Mouse (Mus musculus) myocyte (in vitro differentiated cells): Measurements from ENCODE around the gene Abcc1. TPM values are rescaled to one million over a fixed set of nuclear protein-coding genes. Genes with fewer than 3 reads are reported as not detected.

Experiments
- H3K27me3 ChIP-seq: one replicate; pipeline ENCODE4 v1.6.1; 2011; ENCODE audit not compliant: control insufficient read depth, insufficient read depth, insufficient read length
- H3K36me3 ChIP-seq: one replicate; pipeline ENCODE4 v1.6.1; 2011; ENCODE audit not compliant: control insufficient read depth, insufficient read depth
- H3K4me2 ChIP-seq: one replicate; pipeline ENCODE4 v1.6.1; 2011; ENCODE audit warnings: low read depth, control low read depth
- H3K4me3 ChIP-seq: one replicate; pipeline ENCODE4 v1.5.1; 2011; ENCODE audit warnings: mild to moderate bottlenecking, control low read depth, moderate library complexity
- H3K79me2 ChIP-seq: one replicate; pipeline ENCODE4 v1.6.1; 2011; ENCODE audit not compliant: control insufficient read depth, insufficient read depth
- H3ac ChIP-seq: one replicate; pipeline ENCODE4 v1.6.1; 2011; ENCODE audit not compliant: control insufficient read depth, insufficient read length
- CEBPB ChIP-seq: IDR thresholded peaks from 2 replicates; pipeline ENCODE4 v1.6.1; 2011; ENCODE audit warnings: mild to moderate bottlenecking, moderate library complexity; ENCODE audit not compliant: poor library complexity, insufficient read depth, severe bottlenecking
- E2F4 ChIP-seq: IDR thresholded peaks from one replicate; pipeline ENCODE4 v1.6.1; 2011; ENCODE audit warnings: mild to moderate bottlenecking, control low read depth, moderate library complexity; ENCODE audit not compliant: insufficient read depth
- MAX ChIP-seq: IDR thresholded peaks from one replicate; pipeline ENCODE4 v1.6.1; 2011; ENCODE audit warnings: low read depth, mild to moderate bottlenecking, control low read depth
- MYOD1 ChIP-seq, 3 experiments: IDR thresholded peaks; one replicate each; pipeline ENCODE4 v1.6.1; 2011; ENCODE audit warnings: control low read depth in 2 of 3, low read depth in 2 of 3, mild to moderate bottlenecking in 2 of 3, moderate library complexity in 1 of 3; ENCODE audit not compliant: insufficient read length in 2 of 3, control insufficient read depth in 1 of 3
- MYOG ChIP-seq, 3 experiments: IDR thresholded peaks; one replicate each; pipeline ENCODE4 v1.6.1; 2011; ENCODE audit warnings: control low read depth in 2 of 3, low read depth in 2 of 3, mild to moderate bottlenecking in 2 of 3; ENCODE audit not compliant: insufficient read length in 2 of 3, control insufficient read depth in 1 of 3, insufficient read depth in 1 of 3
- POLR2A ChIP-seq: IDR thresholded peaks from one replicate; pipeline ENCODE4 v1.6.1; 2011; ENCODE audit warnings: low read depth, mild to moderate bottlenecking, control low read depth, moderate library complexity; ENCODE audit not compliant: insufficient read length
- POLR2AphosphoS2 ChIP-seq: IDR thresholded peaks from one replicate; pipeline ENCODE4 v1.6.1; 2011; ENCODE audit warnings: low read depth, control low read depth; ENCODE audit not compliant: insufficient read length
- REST ChIP-seq: IDR thresholded peaks from one replicate; pipeline ENCODE4 v1.6.1; 2011; ENCODE audit warnings: mild to moderate bottlenecking, control low read depth, moderate library complexity; ENCODE audit not compliant: insufficient read depth, insufficient read length
- SRF ChIP-seq: IDR thresholded peaks from one replicate; pipeline ENCODE4 v1.6.1; 2011; ENCODE audit warnings: low read depth; ENCODE audit not compliant: control insufficient read depth, insufficient read length
- TCF12 ChIP-seq: IDR thresholded peaks from one replicate; pipeline ENCODE4 v1.6.1; 2011; ENCODE audit warnings: mild to moderate bottlenecking, control low read depth; ENCODE audit not compliant: poor library complexity, insufficient read depth, severe bottlenecking
- TCF3 ChIP-seq: IDR thresholded peaks from one replicate; pipeline ENCODE4 v1.6.1; 2011; ENCODE audit warnings: low read depth, control low read depth; ENCODE audit not compliant: insufficient read length
- USF1 ChIP-seq: IDR thresholded peaks from one replicate; pipeline ENCODE4 v1.6.1; 2011; ENCODE audit warnings: low read depth, mild to moderate bottlenecking, control low read depth, moderate library complexity
- polyA plus RNA-seq: library from polyadenylated mRNA; unstranded; fragments of >200 nt; fragmentation: generic; extraction: Trizol; gene quantifications from one replicate; pipeline ENCODE4 v1.2.1, GENCODE M21; 2012; ENCODE audit warnings: missing spikeins

Gene Abcc1
- polyA plus RNA-seq, 1 experiment, result 23.0 TPM

DNA sequence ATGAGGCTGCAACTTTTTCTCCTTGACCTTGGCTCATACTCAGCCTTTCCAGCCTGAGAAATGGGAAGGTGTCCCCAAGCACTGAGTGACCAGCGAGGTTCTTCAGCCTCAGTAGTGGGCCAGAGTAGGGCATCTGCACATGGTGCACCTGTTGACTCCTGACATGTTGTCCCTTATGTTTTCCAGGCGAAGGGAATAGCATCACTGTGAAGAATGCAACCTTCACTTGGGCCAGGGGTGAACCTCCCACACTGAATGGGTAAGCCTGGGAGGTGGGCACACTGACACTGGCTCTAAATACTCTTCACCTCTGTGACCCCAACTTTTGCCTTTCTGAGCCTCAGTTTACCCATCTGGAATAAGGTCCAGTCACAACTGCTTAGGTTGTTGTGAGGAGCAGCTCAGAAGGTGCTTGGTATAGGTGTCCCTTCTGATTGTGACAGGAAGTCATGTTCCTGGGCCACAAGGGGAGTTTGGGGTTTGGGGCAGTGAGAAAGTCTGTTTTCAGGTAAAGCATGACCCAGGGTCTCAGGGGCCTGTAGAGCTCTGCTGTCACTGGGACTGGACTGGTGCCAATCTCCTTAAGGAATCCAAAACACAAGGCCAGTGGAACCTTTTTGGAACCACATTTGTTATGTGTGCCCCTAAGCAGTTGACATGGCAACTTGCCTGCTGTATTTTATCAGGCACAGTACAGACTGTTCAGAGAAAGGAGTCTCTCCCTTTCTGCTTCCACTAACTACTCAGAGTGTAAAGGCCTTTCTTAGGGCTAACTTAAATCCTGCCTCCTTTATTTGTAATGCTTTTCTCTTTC, 78.7 kb downstream of the Abcc1 start:
- no peak overlapping the region for H3K4me3 ChIP-seq
- no peaks in the 10 kb centered on the region for H3K27me3 ChIP-seq
- H3K4me2 ChIP-seq, result no peak overlapping the region
- no peaks in the 10 kb centered on the region for H3K79me2 ChIP-seq
- no peak for TF ChIP-seq POLR2AphosphoS2
- no peak for TF ChIP-seq MYOD1 (IDR thresholded peaks at IDR 0.05; ENCODE audit: control insufficient read depth in 1 of 3, insufficient read length in 2 of 3, low read depth in 2 of 3)
- no peak for TF ChIP-seq TCF3
- TF ChIP-seq CEBPB, result no peak
- no peak for TF ChIP-seq USF1
- no peak for TF ChIP-seq E2F4
- TF ChIP-seq SRF, result no peak
- TF ChIP-seq TCF12, result no peak
- TF ChIP-seq MAX, result no peak
- no peak for TF ChIP-seq MYOG (IDR thresholded peaks at IDR 0.05; ENCODE audit: control insufficient read depth in 1 of 3, insufficient read depth in 1 of 3, insufficient read length in 2 of 3, low read depth in 2 of 3)
- TF ChIP-seq REST, result no peak
- TF ChIP-seq POLR2A, result no peak
- H3K36me3 ChIP-seq, result peaks cover 12% of the 10 kb centered on the region
- H3ac ChIP-seq, result no peak overlapping the region

DNA sequence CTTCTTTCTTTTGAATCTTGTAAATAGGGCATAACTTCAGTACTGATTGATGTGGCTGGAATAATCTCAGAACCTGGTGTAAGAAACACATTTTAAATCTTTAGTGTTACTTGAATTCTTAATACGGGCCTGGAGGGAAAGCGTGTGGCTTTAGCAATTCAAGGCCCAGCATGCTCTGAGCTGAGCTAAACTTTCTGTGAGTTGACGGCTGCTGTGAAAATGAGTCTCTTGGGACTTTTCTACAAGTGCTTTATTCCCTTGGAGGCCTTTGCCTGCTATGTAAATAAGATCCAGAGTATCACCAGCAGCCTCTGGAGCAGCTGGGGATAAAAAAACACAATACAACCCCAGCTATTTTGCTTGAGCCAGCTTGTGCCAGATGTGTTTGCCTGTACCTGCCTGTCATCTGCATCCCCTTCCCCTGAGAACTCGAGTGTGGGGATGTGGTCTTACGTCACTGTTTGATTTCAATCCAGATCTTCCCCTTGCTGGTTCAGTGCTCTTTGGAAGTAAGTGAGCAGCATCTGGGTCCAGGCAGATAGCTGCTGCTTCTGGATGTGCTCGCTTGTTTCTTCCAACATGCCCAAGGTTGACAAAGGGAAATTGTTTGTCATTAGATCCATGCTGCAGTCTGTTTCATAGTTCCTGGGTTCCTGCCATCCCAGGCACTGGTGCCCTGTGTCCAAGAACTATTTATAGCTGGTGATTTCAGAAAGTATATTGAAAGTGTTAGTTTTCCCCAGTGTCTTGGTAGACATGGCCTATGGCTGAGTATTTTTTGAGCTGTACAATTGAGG, 82.9 kb downstream of the Abcc1 start:
- Histone ChIP-seq H3K4me3 (no peak overlapping the region), H3K27me3 (no peaks in the 10 kb centered on the region), H3K79me2 (no peaks in the 10 kb centered on the region), H3K36me3 (peaks cover 12% of the 10 kb centered on the region), H3K4me2 (peak overlapping the region; percentile 25), H3ac (no peak overlapping the region)
- TF ChIP-seq USF1 (no peak), REST (no peak), TCF12 (no peak), POLR2AphosphoS2 (no peak), MYOD1 (IDR thresholded peaks at IDR 0.05; ENCODE audit: control insufficient read depth in 1 of 3, insufficient read length in 2 of 3, low read depth in 2 of 3) (no peak), POLR2A (no peak), SRF (no peak), MYOG (IDR thresholded peaks at IDR 0.05; ENCODE audit: control insufficient read depth in 1 of 3, insufficient read depth in 1 of 3, insufficient read length in 2 of 3, low read depth in 2 of 3) (no peak), E2F4 (no peak), MAX (no peak), TCF3 (no peak), CEBPB (no peak)

DNA sequence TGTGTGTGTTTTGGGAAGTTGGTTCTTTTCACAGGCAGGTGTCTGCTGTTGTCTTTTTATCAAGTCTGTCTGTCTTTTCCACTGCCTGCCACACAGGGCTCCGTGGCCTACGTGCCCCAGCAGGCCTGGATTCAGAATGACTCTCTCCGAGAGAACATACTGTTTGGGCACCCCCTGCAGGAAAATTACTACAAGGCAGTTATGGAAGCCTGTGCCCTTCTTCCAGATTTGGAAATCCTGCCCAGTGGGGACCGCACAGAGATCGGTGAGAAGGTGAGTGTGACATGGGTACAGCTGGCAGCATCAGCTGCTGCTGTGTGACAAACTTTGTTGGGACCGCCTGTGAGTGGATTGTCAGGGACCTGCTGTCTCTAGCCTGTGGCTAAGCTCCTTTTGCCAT, 83.8 kb downstream of the Abcc1 start:
- no peak overlapping the region for H3K4me2 ChIP-seq
- no peaks in the 10 kb centered on the region for H3K27me3 ChIP-seq
- no peaks in the 10 kb centered on the region for H3K79me2 ChIP-seq
- no peak overlapping the region for H3ac ChIP-seq
- H3K36me3 ChIP-seq, result peaks cover 7% of the 10 kb centered on the region
- H3K4me3 ChIP-seq, result no peak overlapping the region
- TF ChIP-seq USF1 (no peak), POLR2AphosphoS2 (no peak), REST (no peak), MYOG (IDR thresholded peaks at IDR 0.05; ENCODE audit: control insufficient read depth in 1 of 3, insufficient read depth in 1 of 3, insufficient read length in 2 of 3, low read depth in 2 of 3) (no peak), E2F4 (no peak), POLR2A (no peak)

DNA sequence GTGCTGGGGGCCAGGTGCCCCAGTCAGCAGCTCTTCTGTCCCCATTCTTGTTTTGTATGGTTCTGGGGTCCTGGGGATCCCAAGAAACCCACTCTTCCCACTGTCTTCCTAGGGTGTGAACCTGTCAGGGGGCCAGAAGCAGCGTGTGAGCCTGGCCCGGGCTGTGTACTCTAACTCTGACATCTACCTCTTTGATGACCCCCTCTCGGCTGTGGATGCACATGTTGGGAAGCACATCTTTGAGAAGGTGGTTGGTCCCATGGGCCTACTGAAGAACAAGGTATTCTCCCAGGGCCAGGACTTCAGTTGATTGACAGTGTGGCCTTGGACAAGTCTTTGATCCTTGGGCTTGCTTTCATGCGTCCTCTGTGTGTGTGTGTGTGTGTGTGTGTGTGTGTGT, 86.0 kb downstream of the Abcc1 start:
- TF ChIP-seq POLR2A, result no peak
- no peak for TF ChIP-seq E2F4
- TF ChIP-seq TCF12, result no peak
- TF ChIP-seq REST, result no peak
- TF ChIP-seq MYOG (IDR thresholded peaks at IDR 0.05; ENCODE audit: control insufficient read depth in 1 of 3, insufficient read depth in 1 of 3, insufficient read length in 2 of 3, low read depth in 2 of 3), result no peak
- no peak for TF ChIP-seq SRF
- TF ChIP-seq MYOD1 (IDR thresholded peaks at IDR 0.05; ENCODE audit: control insufficient read depth in 1 of 3, insufficient read length in 2 of 3, low read depth in 2 of 3), result no peak
- TF ChIP-seq USF1, result no peak
- no peak overlapping the region for H3K4me3 ChIP-seq
- H3K79me2 ChIP-seq, result no peaks in the 10 kb centered on the region
- no peak overlapping the region for H3K4me2 ChIP-seq
- H3ac ChIP-seq, result no peak overlapping the region
- peaks cover 5% of the 10 kb centered on the region for H3K36me3 ChIP-seq
- no peaks in the 10 kb centered on the region for H3K27me3 ChIP-seq
